Mouse (Mus musculus) intestine, embryonic 14.5 days (tissue): ENCODE measurements around the gene Mag. TPM values are rescaled to one million over a fixed set of nuclear protein-coding genes. Genes with fewer than 3 reads are reported as not detected.

Experiments used
- polyA plus RNA-seq: library from polyadenylated mRNA; unstranded; fragments of >200 nt; fragmentation: Nextera tagmentation; extraction: Ambion mirVana; gene quantifications from 2 replicates; pipeline ENCODE4 v1.2.1, GENCODE M21; 2014

Mag gene
- polyA plus RNA-seq, 1 experiment from 2014 or later, result 0.22 TPM

Other genes starting within 250 kb of the Mag start
- 48.7 and 49.5 TPM in 2 replicates for gene Haus5, start 249.9 kb downstream of the Mag start, polyA plus RNA-seq
- not detected in 2 replicates for gene Pmis2, start 243.3 kb downstream of the Mag start, polyA plus RNA-seq
- gene 2200002J24Rik, start 215.9 kb downstream of the Mag start, polyA plus RNA-seq, result 1.4 TPM in 2 replicates
- 1.0 and 2.2 TPM in 2 replicates for gene Atp4a, start 202.7 kb downstream of the Mag start, polyA plus RNA-seq
- 213 and 238 TPM in 2 replicates for gene Tmem147, start 185.3 kb downstream of the Mag start, polyA plus RNA-seq
- 0.51 TPM in 1 of 2 replicates, not detected in the other for gene Gapdhs, start 171.2 kb downstream of the Mag start, polyA plus RNA-seq
- gene Sbsn, start 163.4 kb downstream of the Mag start, polyA plus RNA-seq, result 1.5 and 2.7 TPM in 2 replicates
- 0.61 and 1.3 TPM in 2 replicates for gene Dmkn, start 151.1 kb downstream of the Mag start, polyA plus RNA-seq
- 0.80 and 0.86 TPM in 2 replicates for gene Krtdap, start 127.0 kb downstream of the Mag start, polyA plus RNA-seq
- 2.4 and 5.9 TPM in 2 replicates for gene Ffar2, start 91.1 kb downstream of the Mag start, polyA plus RNA-seq
- gene Ffar3, start 58.7 kb downstream of the Mag start, polyA plus RNA-seq, result 0.32 and 0.39 TPM in 2 replicates
- 0.14 TPM in 1 of 2 replicates, not detected in the other for gene Ffar1, start 53.3 kb downstream of the Mag start, polyA plus RNA-seq
- 0.12 TPM in 1 of 2 replicates, not detected in the other for gene Cd22, start 34.5 kb downstream of the Mag start, polyA plus RNA-seq
- gene Hamp2, start 9.8 kb upstream of the Mag start, polyA plus RNA-seq, result not detected in 2 replicates
- not detected in 2 replicates for gene Hamp, start 29.2 kb upstream of the Mag start, polyA plus RNA-seq
- 22.3 and 22.7 TPM in 2 replicates for gene Usf2, start 41.9 kb upstream of the Mag start, polyA plus RNA-seq
- 123 and 135 TPM in 2 replicates for gene Lsr, start 58.6 kb upstream of the Mag start, polyA plus RNA-seq
- gene Fam187b, start 58.9 kb upstream of the Mag start, polyA plus RNA-seq, result 7.1 and 9.4 TPM in 2 replicates
- 18.1 and 22.8 TPM in 2 replicates for gene Fxyd5, start 127.6 kb upstream of the Mag start, polyA plus RNA-seq
- 21.1 and 23.0 TPM in 2 replicates for gene Fxyd7, start 136.6 kb upstream of the Mag start, polyA plus RNA-seq
- gene Fxyd1, start 142.3 kb upstream of the Mag start, polyA plus RNA-seq, result 71.8 and 74.1 TPM in 2 replicates
- gene Lgi4, start 144.5 kb upstream of the Mag start, polyA plus RNA-seq, result 1.2 and 2.4 TPM in 2 replicates
- 70.2 and 71.5 TPM in 2 replicates for gene Fxyd3, start 161.8 kb upstream of the Mag start, polyA plus RNA-seq
- 23.5 and 29.0 TPM in 2 replicates for gene Hpn, start 200.4 kb upstream of the Mag start, polyA plus RNA-seq
- gene Scn1b, start 212.1 kb upstream of the Mag start, polyA plus RNA-seq, result 0.99 and 2.4 TPM in 2 replicates
- gene Gramd1a, start 241.0 kb upstream of the Mag start, polyA plus RNA-seq, result 54.2 and 66.2 TPM in 2 replicates